Mouse (Mus musculus): Measurements from ENCODE around the gene Stx18.

Stx18 gene

GRCm38 (mm10) chr5:38080472-38080871 lies 41.9 kb downstream of the Stx18 start:
- DNase-seq (ENCODE audit: low read depth), result no peak

GRCm38 (mm10) chr5:38082589-38082988 lies 44.0 kb downstream of the Stx18 start:
- DNase-seq (ENCODE audit: low read depth), result no peak

DNA sequence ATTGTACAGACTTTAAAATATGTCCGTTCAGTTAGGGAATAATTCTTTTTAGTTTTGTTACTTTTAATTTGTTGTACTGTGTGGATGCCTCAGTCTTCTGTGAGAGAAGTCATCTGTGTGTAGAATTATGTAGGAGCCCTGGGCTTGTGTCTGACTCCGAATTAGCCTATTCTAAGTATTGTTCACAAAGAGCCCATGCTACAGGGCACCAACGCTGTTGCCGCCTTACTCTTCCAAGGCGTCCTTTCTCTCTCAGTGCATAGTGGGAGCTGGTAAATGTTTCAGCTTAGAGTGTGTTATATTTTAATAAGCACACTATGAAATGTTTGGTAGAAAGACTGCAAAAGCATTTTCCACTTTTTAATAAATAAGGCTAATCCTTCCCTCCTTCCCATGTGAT lies 44.8 kb downstream of the Stx18 start:
- DNase-seq (ENCODE audit: low read depth), result no peak

GRCm38 (mm10) chr5:38084616-38085015 lies 46.1 kb downstream of the Stx18 start:
- no peak for DNase-seq (ENCODE audit: low read depth)

- peak; percentile 75 for DNase-seq (ENCODE audit: low read depth)
These were observed 47.2 kb downstream of the Stx18 start for GRCm38 (mm10) chr5:38085561-38086392.

GRCm38 (mm10) chr5:38090111-38090510 lies 51.6 kb downstream of the Stx18 start:
- no peak for DNase-seq (ENCODE audit: low read depth)

GRCm38 (mm10) chr5:38090581-38090980 lies 52.0 kb downstream of the Stx18 start:
- DNase-seq (ENCODE audit: low read depth), result no peak

- DNase-seq (ENCODE audit: low read depth), result peak; percentile 79
These were observed 52.8 kb downstream of the Stx18 start for GRCm38 (mm10) chr5:38091046-38091965.

- DNase-seq (ENCODE audit: low read depth), result no peak
These were observed 53.4 kb downstream of the Stx18 start for GRCm38 (mm10) chr5:38091966-38092304.

GRCm38 (mm10) chr5:38094331-38094730 lies 55.8 kb downstream of the Stx18 start:
- DNase-seq (ENCODE audit: low read depth), result no peak

GRCm38 (mm10) chr5:38097501-38098093 lies 59.1 kb downstream of the Stx18 start:
- DNase-seq (ENCODE audit: low read depth), result peak; percentile 29

DNA sequence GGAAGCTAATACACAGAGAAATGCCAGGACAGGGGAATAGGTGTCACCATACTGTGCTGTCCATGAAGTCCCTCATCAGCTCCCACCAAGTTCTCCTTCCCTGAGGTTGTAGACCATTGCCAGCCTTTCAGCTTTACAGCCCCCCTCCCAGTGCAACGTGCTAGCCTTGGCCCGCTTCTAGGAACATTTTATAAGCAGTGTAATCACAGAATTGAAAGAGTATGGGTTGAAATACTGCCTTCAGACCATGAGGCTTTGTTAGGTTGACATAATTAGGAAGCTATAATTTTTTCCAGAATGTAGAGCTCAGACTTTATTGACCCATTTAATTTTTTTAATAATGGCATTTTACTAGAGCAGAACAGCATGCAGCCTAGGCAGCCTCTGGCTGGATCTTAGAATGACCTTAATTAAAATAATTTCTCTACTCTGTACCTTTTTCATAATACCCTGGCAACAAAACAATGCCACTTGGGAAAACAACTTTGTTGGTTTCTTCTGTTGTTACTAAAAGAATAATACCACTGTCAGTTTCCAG lies 60.7 kb downstream of the Stx18 start:
- DNase-seq (ENCODE audit: low read depth), result no peak

DNA sequence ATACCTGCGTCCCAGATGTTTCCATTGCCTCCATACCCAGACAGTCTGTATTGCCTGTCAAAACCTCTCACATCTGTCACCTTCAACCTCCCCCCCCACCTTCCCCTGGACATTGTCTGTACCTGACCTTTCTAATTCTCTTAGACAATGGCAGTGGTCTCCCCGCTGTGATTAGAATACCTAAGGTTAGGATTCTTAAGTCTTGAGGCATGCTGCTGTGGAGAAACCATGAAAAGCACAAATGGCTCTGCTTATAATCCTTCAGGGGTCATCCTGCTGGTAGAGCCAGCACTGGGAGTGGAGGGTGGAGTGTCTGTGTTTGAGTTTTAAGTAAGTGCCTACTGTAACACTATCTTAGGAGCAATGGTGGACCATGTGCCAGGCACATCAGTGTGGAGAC lies 64.4 kb downstream of the Stx18 start:
- no peak for DNase-seq (ENCODE audit: low read depth)

GRCm38 (mm10) chr5:38106080-38106697 lies 67.6 kb downstream of the Stx18 start:
- no peak for DNase-seq (ENCODE audit: low read depth)

DNA sequence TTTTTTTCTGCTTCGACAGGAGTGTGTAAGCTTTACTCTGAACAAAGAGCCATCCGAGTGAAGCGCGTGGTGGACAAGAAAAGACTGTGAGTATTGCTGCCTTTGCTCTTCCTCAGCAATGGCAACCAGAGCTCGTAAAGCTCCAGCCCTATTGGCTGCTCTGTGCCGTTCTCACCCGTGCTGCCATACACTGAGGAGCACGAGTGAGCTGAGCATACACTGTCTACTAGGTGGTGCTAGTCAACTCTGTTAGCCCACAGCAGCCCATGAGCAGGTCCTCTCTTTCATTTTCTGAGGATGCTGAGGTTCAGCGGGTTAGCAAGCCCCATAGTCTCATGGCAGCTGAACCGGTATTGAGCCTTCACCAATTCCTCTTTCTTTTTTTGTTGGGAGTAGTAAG lies 68.3 kb downstream of the Stx18 start:
- DNase-seq (ENCODE audit: low read depth), result no peak

DNA sequence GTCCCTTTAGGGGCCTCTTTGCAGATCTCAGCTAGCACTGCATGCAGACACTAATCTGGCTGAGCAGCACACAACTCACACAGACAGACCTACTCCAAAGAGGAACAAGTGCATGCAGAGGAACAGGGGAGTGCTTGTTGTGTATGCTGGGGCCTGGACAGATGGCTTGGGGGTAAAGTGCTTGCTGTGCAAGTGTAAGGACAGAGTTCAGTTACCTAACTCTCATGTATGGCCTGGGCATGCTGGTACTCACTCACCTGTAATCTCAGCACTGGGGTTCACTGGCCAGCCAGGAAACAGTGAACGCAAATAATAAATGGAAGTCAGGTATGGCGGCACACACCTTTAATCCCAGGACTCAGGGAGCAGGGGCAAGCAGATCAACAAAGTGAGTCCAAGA lies 76.0 kb downstream of the Stx18 start:
- DNase-seq (ENCODE audit: low read depth), result no peak

GRCm38 (mm10) chr5:38117056-38117455 lies 78.5 kb downstream of the Stx18 start:
- DNase-seq (ENCODE audit: low read depth), result no peak

- DNase-seq (ENCODE audit: low read depth), result no peak
These were observed 80.7 kb downstream of the Stx18 start for GRCm38 (mm10) chr5:38119268-38119667.

DNA sequence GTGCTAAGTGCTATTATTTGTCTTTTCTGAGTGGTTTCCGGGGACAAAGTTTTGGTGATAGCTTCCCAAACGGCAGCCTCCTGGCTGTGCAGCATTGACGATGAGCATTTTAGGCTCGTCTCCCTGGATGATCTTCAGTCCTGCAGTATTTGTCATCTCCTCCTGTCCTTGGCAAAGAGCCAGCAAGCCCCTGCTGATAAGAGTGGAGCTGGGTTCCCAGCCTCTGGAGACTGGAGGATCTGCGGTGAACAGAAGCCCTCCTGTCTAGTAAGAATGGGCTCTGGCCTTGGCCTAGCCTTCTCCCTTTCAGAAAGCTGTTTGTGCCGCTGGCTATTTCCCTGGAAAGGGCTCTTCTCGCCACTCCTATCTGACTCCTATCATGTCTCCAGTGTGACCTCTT lies 83.2 kb downstream of the Stx18 start:
- no peak for DNase-seq (ENCODE audit: low read depth)

DNA sequence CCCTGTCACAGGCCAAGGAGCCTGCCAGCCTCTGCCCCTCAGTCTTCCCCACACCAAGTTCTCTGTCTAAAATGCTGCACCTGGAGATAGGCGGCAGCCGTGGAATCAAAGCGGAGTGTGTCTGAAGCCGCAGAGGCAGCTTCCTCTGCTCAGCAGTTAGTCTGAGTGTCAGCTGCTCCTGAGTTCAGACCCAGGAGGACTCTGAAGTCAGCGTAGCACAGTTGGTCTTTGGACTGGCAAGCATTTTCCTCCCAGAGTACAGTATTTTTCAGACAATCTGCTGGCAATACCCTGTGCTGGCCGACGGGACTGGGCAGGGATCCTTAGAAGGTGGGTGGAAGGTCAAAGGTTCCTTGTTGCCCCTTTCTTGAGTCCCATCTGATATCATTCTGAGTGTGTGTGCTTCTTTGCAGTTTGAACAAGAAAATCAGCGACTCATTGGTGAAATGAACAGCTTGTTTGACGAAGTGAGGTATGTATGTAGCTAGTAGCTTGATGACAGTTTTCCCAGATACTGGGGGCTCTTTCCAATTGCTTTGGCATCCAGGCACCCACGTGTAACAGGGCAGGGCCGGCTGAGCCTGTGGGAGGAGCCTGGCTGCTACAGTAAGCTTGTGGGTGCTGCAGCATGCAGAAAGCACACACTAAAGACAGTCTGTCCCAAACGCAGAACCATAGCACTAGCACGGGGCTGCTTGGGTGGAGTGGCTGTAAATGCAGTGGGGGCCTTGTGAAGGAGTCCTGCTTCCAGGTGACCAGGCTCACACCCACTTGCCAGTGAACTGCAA lies 88.2 kb downstream of the Stx18 start:
- DNase-seq (ENCODE audit: low read depth), result no peak

GRCm38 (mm10) chr5:38129339-38129738 lies 90.8 kb downstream of the Stx18 start:
- no peak for DNase-seq (ENCODE audit: low read depth)
